Mouse (Mus musculus): Measurements from ENCODE around the gene Hivep1. TPM values are rescaled to one million over a fixed set of nuclear protein-coding genes. Genes with fewer than 3 reads are reported as not detected.

The Hivep1 gene
- total and polyA plus RNA-seq, 2 experiments: 3.5 to 9.0 TPM

DNA sequence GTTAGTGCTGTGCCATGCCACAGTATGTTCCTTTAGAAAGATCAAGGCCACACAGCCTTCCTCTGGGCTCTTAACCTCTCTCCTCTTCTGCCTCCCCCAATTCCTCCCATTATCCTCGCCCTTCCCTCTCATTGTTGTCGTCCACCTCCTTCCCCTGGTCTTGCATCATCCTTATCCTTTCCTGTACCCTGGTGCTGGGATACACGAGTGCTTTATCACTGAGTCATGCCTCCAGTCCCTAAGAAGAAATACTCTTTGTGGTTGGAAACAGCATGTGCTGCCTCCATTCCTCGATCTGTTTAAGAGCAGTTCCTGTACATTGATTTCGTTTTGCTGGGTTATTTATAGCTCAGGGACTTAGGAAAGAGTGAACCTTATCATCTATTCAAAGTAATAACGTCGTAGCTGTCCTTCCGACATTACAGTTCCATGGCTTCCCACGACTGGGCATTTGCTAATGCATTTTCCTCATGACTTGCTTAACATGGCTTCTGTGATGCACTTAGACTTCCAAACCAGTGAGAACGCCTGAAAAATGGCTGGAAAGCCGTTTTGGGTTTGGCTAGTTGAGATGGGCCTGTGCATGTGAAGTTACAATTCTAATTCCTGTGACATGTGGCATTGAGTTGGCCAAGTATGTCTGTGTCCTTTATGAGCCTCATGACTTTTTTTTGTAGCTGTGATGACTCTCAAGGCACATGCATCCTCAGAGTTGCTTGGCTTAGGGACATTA, 56.8 kb downstream of the Hivep1 start:
- no peak overlapping the region for H3K9ac ChIP-seq (ENCODE audit: low read depth, low read length)

DNA sequence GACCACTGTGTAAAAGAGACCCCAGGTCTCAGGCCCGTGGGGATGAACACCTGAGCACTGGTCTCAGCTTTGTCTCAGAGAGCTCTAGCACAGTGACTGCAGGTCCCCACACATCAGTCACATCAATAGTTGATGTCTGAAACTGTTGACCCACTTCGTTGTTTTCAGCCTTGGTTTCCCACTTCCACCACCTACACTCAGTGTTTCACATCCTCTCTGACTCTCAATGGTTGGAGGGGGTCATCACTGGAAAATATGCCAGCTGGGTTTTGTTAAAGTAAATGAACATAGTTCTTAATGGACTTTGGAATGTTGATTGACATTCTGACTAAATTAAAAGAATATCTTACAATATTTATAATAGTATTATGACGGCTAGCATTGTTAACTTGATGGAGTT, 58.6 kb downstream of the Hivep1 start:
- TF ChIP-seq POLR2A (IDR thresholded peaks at IDR 0.05; ENCODE audit: extremely low read depth, insufficient read depth, low read length): no peak
- no peak for DNase-seq (ENCODE audit: extremely low read depth, low read depth, low spot score)
- Histone ChIP-seq H3K27me3 (ENCODE audit: control insufficient read depth, insufficient read depth, low read length) (no peaks in the 10 kb centered on the region), H3K79me2 (ENCODE audit: control insufficient read depth, insufficient read depth, low read length) (peaks cover 25% of the 10 kb centered on the region; the same call in 1 of the 2 replicates), H3K4me3 (ENCODE audit: insufficient read depth, low read depth, low read length) (no peak overlapping the region), H3K4me1 (ENCODE audit: control insufficient read depth, insufficient read depth, low read length) (peaks cover 4% of the 10 kb centered on the region; the same call in 1 of the 2 replicates), H3K36me3 (ENCODE audit: control insufficient read depth, insufficient read depth, low read length) (no peaks in the 10 kb centered on the region), H3K9ac (ENCODE audit: low read depth, low read length) (no peak overlapping the region), H3K27ac (replicated peaks; ENCODE audit: insufficient read depth, low read depth, low read length) (no peak overlapping the region)
- WGBS: 89% methylated on average over 3 of the region's 3 CpGs

More for the DNA sequence above, 56.8 kb downstream of the Hivep1 start:
- no peak for DNase-seq (ENCODE audit: extremely low read depth, low read depth, low spot score)
- H3K4me1 ChIP-seq (ENCODE audit: control insufficient read depth, insufficient read depth, low read length): peaks cover 4% of the 10 kb centered on the region; the same call in 1 of the 2 replicates
- TF ChIP-seq CTCF (IDR thresholded peaks at IDR 0.05; ENCODE audit: low read depth, low read length): no peak
- TF ChIP-seq POLR2A (IDR thresholded peaks at IDR 0.05; ENCODE audit: extremely low read depth, insufficient read depth, low read length): no peak
- H3K79me2 ChIP-seq (ENCODE audit: control insufficient read depth, insufficient read depth, low read length): peaks cover 23% of the 10 kb centered on the region; the same call in 1 of the 2 replicates
- H3K27ac ChIP-seq (replicated peaks; ENCODE audit: insufficient read depth, low read depth, low read length): no peak overlapping the region
- H3K4me3 ChIP-seq (ENCODE audit: insufficient read depth, low read depth, low read length): no peak overlapping the region
- H3K27me3 ChIP-seq (ENCODE audit: control insufficient read depth, insufficient read depth, low read length): no peaks in the 10 kb centered on the region
- no peaks in the 10 kb centered on the region for H3K36me3 ChIP-seq (ENCODE audit: control insufficient read depth, insufficient read depth, low read length)
- 74% methylated on average over 11 of the region's 11 CpGs for WGBS

DNA sequence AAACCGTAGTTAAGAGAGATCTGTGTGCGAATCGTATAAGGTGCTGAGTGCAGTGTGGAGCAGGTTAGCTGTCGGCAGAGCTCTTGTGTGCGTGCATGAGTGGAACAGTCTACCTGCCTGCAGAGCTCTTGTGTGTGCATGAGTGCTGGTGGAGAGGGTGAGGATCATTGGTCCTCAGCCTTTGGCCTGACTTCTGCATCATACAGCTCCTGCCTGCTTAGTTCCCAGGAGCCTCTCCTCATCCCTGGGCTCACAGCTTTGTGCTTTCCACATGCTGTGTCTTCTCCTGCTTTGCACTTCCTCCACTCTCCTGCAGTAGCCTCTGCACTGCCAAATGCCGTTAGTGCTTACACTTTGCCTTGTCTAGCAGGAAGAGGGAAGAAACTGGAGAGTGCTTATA, 60.2 kb downstream of the Hivep1 start:
- 85% methylated on average over 6 of the region's 6 CpGs for WGBS
- Histone ChIP-seq H3K79me2 (ENCODE audit: control insufficient read depth, insufficient read depth, low read length) (peaks cover 25% of the 10 kb centered on the region; the same call in 1 of the 2 replicates), H3K9ac (ENCODE audit: low read depth, low read length) (no peak overlapping the region), H3K4me3 (ENCODE audit: insufficient read depth, low read depth, low read length) (no peak overlapping the region), H3K27me3 (ENCODE audit: control insufficient read depth, insufficient read depth, low read length) (no peaks in the 10 kb centered on the region), H3K27ac (replicated peaks; ENCODE audit: insufficient read depth, low read depth, low read length) (no peak overlapping the region), H3K36me3 (ENCODE audit: control insufficient read depth, insufficient read depth, low read length) (no peaks in the 10 kb centered on the region), H3K4me1 (ENCODE audit: control insufficient read depth, insufficient read depth, low read length) (peaks cover 4% of the 10 kb centered on the region; the same call in 1 of the 2 replicates)
- DNase-seq (ENCODE audit: extremely low read depth, low read depth, low spot score): no peak
- TF ChIP-seq CTCF (IDR thresholded peaks at IDR 0.05; ENCODE audit: low read depth, low read length): no peak
- no peak for TF ChIP-seq POLR2A (IDR thresholded peaks at IDR 0.05; ENCODE audit: extremely low read depth, insufficient read depth, low read length)

DNA sequence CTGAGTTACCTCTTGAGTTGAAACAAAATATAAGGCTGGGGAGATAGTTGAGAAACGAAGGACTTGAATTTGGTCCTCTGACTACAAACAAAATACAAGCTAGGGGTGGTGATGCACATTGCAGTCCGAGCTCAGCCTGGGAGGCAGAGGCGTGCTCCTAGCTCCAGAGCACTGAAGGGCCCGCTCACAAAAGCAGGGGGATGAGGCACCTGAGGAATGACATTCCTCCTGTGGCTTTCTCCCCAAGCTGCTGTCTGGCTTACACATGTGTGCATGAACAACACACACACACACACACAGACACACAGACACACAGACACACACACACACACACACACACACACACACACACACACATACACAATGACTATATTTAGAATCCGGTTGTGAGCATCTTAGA, 60.9 kb downstream of the Hivep1 start:
- TF ChIP-seq CTCF (IDR thresholded peaks at IDR 0.05; ENCODE audit: low read depth, low read length): no peak
- no peak for TF ChIP-seq POLR2A (IDR thresholded peaks at IDR 0.05; ENCODE audit: extremely low read depth, insufficient read depth, low read length)
- H3K36me3 ChIP-seq (ENCODE audit: control insufficient read depth, insufficient read depth, low read length): no peaks in the 10 kb centered on the region
- no peak overlapping the region for H3K9ac ChIP-seq (ENCODE audit: low read depth, low read length)
- H3K27me3 ChIP-seq (ENCODE audit: control insufficient read depth, insufficient read depth, low read length): no peaks in the 10 kb centered on the region
- H3K79me2 ChIP-seq (ENCODE audit: control insufficient read depth, insufficient read depth, low read length): peaks cover 24% of the 10 kb centered on the region; the same call in 1 of the 2 replicates
- H3K27ac ChIP-seq (replicated peaks; ENCODE audit: insufficient read depth, low read depth, low read length): no peak overlapping the region
- DNase-seq (ENCODE audit: extremely low read depth, low read depth, low spot score): no peak
- peaks cover 4% of the 10 kb centered on the region; the same call in 1 of the 2 replicates for H3K4me1 ChIP-seq (ENCODE audit: control insufficient read depth, insufficient read depth, low read length)
- H3K4me3 ChIP-seq (ENCODE audit: insufficient read depth, low read depth, low read length): no peak overlapping the region
- WGBS: 95% methylated on average over 5 of the region's 5 CpGs

DNA sequence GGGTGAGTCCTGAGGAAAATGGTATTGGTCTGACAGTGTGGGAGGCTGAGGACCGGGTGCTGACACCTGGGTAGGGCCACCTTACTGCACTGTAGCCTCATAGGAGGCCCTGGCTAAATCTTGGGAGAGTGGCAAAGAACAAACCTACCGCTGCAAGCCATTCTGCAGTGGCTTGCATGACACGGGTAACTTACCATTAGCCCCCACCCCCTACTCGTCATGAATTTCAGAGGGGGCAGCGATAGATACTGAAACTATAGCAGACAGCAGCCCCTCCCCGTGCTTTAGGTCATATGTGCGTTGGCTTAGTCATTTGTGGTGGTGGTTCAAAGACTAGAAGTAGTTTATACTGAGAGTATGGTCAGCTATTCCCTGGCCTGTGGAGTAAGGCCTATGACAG, 61.8 kb downstream of the Hivep1 start:
- no peak for DNase-seq (ENCODE audit: extremely low read depth, low read depth, low spot score)
- Histone ChIP-seq H3K27me3 (ENCODE audit: control insufficient read depth, insufficient read depth, low read length) (no peaks in the 10 kb centered on the region), H3K36me3 (ENCODE audit: control insufficient read depth, insufficient read depth, low read length) (no peaks in the 10 kb centered on the region), H3K79me2 (ENCODE audit: control insufficient read depth, insufficient read depth, low read length) (peaks cover 16% of the 10 kb centered on the region; the same call in 1 of the 2 replicates), H3K4me3 (ENCODE audit: insufficient read depth, low read depth, low read length) (no peak overlapping the region), H3K9ac (ENCODE audit: low read depth, low read length) (no peak overlapping the region), H3K27ac (replicated peaks; ENCODE audit: insufficient read depth, low read depth, low read length) (no peak overlapping the region), H3K4me1 (ENCODE audit: control insufficient read depth, insufficient read depth, low read length) (0 out of 2 replicates have a peak, but pooled peaks cover under 1% of the 10 kb centered on the region)
- WGBS: 98% methylated on average over 7 of the region's 7 CpGs
- TF ChIP-seq POLR2A (IDR thresholded peaks at IDR 0.05; ENCODE audit: extremely low read depth, insufficient read depth, low read length) (no peak), CTCF (IDR thresholded peaks at IDR 0.05; ENCODE audit: low read depth, low read length) (no peak)

DNA sequence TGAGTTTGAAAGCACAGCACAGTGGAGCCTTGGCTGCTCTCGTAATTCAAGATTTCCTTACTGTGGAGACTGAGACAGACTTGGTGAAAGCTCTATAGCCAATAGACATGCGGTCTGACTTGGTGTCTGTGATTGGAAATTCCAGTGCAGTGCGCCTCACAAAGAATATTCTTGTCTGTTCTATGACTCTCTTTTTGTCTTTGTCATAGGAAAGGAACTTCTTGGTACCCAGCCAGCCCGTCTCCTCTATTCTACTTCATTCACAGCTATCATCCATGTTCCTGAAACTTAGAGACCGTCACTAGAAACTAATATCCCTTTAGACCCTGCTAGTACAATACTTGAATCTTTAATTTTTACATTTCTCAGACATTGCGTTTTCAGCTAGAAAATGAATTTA, 64.5 kb downstream of the Hivep1 start:
- no peak for TF ChIP-seq CTCF (IDR thresholded peaks at IDR 0.05; ENCODE audit: low read depth, low read length)
- TF ChIP-seq POLR2A (IDR thresholded peaks at IDR 0.05; ENCODE audit: extremely low read depth, insufficient read depth, low read length): no peak
- Histone ChIP-seq H3K4me1 (ENCODE audit: control insufficient read depth, insufficient read depth, low read length) (peaks cover 1% of the 10 kb centered on the region; the same call in 1 of the 2 replicates), H3K36me3 (ENCODE audit: control insufficient read depth, insufficient read depth, low read length) (no peaks in the 10 kb centered on the region), H3K79me2 (ENCODE audit: control insufficient read depth, insufficient read depth, low read length) (peaks cover 13% of the 10 kb centered on the region; the same call in 1 of the 2 replicates), H3K27ac (replicated peaks; ENCODE audit: insufficient read depth, low read depth, low read length) (no peak overlapping the region), H3K4me3 (ENCODE audit: insufficient read depth, low read depth, low read length) (no peak overlapping the region), H3K9ac (ENCODE audit: low read depth, low read length) (no peak overlapping the region), H3K27me3 (ENCODE audit: control insufficient read depth, insufficient read depth, low read length) (no peaks in the 10 kb centered on the region)
- 95% methylated on average over 6 of the region's 6 CpGs for WGBS
- DNase-seq (ENCODE audit: extremely low read depth, low read depth, low spot score): no peak
